Mouse (Mus musculus): ENCODE measurements around the gene Snx5.

The Snx5 gene

GRCm38 (mm10) chr2:144270507-144271420 lies at the start of gene Snx5, which contains the start of gene Mgme1:
Gene Snx5 (minus strand): TSS chr2:144270906.
Gene Mgme1 (plus strand): TSS chr2:144270663.
- DNase-seq = peak; percentile 92

DNA sequence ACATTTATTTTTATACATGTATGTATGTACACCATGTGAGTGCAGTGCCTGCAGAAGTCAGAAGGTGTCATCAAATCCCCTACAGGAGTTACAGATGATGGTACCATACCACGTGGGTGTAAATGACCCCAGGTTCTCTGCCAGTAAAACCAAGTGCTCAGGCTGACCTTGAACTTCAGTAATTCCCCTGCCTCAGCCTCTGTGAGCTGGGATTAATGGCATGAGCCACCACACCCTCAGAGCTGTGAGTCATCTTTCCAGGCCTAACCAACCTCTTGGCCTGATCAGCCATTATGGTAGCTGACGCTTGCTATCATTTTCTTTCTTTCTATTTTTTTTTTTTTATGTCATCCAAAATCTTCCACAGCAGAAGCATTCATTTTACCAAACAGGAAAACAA lies 40.7 kb upstream of the Snx5 start:
- no peak for DNase-seq

- no peak for DNase-seq
Measured at GRCm38 (mm10) chr2:144310273-144310672, 39.6 kb upstream of the Snx5 start.

GRCm38 (mm10) chr2:144308561-144308960 lies 37.9 kb upstream of the Snx5 start:
- peak; percentile 61 to 69 for DNase-seq

DNA sequence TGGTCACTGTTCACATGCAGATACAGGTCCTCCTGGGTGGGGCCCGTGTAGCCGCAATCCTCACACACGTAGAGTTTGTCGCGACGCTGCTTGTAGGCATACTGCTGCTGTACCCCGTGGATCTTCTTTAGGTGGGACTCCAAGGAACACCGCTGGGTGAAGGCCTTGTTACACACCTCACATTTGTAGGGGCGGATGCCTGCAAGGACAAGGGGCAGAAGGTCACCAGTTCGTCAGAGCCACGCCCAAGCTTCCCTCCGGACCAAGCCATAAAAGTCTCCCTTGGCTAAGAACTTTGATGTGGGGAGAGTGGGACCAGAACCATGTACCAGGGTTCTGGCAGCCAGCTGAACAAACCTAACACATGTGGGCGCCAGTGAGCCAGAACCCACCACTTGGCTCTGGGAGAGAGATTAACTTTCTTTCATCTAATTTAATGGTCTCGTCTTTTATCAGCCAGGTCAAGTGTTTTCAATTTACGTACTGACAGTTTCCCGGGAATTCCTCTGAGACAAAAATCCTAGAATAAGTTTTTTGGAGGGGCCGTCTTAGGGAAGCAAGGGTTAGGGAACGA lies 35.1 kb upstream of the Snx5 start:
- no peak for DNase-seq

GRCm38 (mm10) chr2:144301101-144301500 lies 30.4 kb upstream of the Snx5 start:
- no peak for DNase-seq

DNA sequence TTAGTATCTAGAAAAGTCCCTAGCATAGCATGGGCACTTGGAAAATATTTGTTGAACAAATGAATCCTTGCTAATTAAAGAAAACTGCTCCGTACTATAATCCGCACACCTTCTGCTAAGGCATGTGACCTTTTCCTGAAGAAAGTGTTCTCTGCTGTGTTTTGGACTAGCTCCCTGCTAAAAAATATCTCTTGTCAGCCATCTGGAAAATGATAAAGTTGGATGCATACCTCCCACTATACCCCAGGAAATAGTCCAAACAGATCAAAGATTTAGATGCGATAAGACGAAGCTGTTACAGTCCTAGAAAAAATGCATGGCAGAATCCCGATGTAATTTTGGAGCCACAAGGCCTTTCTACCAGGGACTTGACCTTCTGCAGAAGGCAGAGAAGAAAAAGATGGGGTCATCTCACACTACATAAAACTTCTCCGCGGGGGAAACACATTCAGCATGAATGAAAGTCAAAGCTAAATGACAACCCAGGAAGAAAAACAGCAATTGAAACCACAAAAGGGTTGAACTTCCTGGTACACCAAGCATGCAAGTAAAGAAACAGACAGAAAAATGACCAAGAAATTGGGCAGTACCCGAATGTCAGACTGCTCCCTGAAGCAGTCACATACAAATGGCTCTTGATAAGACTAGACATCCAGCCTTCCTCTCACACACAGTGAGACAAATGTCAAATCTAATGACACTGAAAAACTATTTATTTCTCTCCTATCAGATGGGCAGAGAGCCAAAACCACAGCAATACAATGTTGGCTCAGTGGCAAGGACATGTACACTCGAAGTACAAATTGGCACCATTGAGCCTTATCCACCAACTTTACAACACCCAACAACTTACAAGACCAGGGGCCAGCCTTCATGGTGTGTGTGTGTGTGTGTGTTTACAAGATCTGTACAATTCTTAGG lies 29.3 kb upstream of the Snx5 start:
- no peak for DNase-seq

DNA sequence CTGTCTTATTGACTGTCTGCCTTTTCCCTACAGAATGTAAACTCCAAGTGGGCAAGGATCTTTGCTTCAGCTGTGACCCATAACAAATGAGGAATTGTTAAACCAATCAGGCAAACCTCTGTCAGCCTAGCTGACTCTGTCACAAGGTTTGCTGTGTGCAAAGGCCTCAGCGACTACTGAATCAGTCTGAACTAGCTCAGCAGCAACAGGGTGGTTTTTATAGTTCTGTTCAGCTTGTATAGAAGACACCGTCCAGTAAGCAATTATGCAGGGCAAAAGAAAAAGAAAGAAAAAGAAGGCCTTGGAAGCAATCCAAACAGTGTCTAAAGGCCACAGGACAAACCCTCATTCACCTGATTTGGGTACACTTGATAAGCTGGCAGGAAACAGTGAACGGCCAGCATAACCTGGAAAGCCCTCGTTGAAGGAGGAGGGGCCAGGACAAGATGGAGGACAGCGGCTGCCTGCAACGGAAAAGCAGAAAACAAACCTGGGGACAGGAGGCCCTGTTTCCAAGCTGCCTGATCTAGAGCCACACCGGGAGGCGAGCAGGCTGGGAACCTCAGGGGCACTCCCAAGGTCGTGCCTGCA lies 24.5 kb upstream of the Snx5 start:
- DNase-seq = no peak

- DNase-seq = no peak
Measured at GRCm38 (mm10) chr2:144291600-144292305, 21.0 kb upstream of the Snx5 start.

- no peak for DNase-seq
Measured at GRCm38 (mm10) chr2:144290321-144290720, 19.6 kb upstream of the Snx5 start.

- DNase-seq = no peak
Measured at GRCm38 (mm10) chr2:144281417-144281816, 10.7 kb upstream of the Snx5 start.

DNA sequence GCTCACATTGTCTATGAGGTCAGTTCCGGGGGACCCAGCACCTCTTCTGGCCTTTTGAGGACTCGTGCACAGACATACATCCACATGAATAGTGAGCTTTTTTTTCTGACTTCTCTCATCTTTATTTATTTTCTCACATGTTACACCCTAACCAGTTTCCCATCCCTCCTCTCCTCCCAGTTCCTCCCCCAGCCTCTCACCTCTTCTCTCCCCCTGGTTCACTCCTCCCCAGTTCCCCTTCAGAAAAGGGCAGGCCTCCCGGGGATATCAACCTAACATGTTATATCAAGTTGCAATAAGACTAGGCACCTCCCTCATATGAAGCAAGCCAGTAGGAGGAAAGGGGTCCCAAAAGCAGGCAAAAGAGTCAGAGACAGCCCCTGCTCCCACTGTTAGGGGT lies 9.9 kb upstream of the Snx5 start:
- no peak for DNase-seq

DNA sequence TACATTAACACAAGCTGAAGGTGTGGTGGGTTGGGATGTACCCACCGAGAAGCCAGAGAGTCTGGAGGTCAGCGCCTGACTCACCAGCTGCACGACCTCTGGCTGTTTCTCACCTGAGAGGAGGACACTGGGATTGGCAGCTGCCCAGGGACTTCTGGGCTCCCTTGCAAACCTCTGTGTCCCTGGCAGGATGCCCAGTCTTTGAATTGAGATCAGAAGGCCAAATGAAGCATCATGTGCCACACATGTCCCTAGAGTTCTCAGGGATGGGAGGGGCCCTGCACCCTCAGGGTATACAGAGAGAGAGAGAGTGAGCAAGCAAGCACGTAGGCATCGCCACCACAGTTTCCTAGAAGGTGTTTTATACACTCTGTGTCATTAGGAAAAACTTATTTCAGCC lies 9.0 kb upstream of the Snx5 start:
- peak; percentile 14 to 15 for DNase-seq

GRCm38 (mm10) chr2:144276885-144277284 lies 6.2 kb upstream of the Snx5 start:
- DNase-seq = no peak

DNA sequence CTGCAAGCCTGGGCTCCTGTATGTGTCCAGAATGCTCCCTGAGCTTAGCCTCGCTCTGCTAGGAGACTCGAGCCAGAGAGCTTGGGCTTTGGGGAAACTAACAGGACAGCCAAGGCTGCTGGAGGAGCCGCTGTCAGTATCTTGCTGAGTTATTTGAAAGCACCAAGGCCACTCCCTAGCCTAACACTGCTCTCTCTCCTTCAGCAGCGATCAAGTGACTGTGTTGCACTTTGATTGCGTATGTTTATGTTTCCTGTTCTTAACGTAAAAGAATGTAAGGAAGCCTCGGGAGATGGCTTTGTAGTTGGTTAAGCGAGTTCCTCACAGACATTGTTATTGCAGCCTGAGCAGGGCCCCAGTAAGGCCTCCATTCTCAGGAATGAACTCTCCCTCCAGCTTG lies 4.0 kb upstream of the Snx5 start:
- DNase-seq = no peak

DNA sequence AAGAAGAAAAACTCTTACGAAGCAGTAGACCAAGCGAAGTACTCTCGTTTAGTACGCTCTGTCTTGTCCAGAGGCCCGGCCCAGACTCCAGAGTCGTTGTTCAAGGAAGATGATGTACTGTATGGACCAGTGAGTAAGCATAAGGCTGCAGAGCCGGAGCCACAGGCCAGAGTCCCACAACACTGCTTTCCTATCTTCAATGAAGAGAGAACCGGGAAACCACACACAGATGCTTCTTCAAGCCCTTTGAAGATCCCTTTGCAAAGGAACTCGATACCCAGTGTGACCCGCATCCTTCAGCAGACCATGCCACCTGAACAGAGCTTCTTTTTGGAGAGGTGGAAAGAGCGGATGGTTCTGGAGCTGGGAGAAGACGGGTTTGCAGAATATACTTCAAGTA lies 1.4 kb upstream of the Snx5 start:
- DNase-seq = no peak

- no peak for DNase-seq
Measured at GRCm38 (mm10) chr2:144269679-144270475, 829 bp downstream of the Snx5 start.

- no peak for DNase-seq
Measured at GRCm38 (mm10) chr2:144269306-144269650, 1.4 kb downstream of the Snx5 start.

- no peak for DNase-seq
Measured at GRCm38 (mm10) chr2:144268446-144269305, 2.0 kb downstream of the Snx5 start.

- DNase-seq = no peak
Measured at GRCm38 (mm10) chr2:144267731-144268015, 3.0 kb downstream of the Snx5 start.
